Mouse (Mus musculus): ENCODE measurements around the gene Pcsk5. TPM values are rescaled to one million over a fixed set of nuclear protein-coding genes. Genes with fewer than 3 reads are reported as not detected.

Pcsk5 gene
- polyA plus RNA-seq (2012; rRNA removed) = 7.4 and 8.9 TPM in 2 replicates

GRCm38 (mm10) chr19:17837471-17837859, at the start of gene Pcsk5:
TSS of gene Pcsk5 (minus strand) at chr19:17837632.

GRCm38 (mm10) chr19:17393841-17394591, 443.4 kb downstream of the Pcsk5 start, which contains the start of gene Rfk:
TSS of gene Rfk (plus strand) at chr19:17394043.

All from colon, adult 2 months (tissue).